22 mouse cellular contexts compared by ENCODE assay signal in the genomic region with DNA sequence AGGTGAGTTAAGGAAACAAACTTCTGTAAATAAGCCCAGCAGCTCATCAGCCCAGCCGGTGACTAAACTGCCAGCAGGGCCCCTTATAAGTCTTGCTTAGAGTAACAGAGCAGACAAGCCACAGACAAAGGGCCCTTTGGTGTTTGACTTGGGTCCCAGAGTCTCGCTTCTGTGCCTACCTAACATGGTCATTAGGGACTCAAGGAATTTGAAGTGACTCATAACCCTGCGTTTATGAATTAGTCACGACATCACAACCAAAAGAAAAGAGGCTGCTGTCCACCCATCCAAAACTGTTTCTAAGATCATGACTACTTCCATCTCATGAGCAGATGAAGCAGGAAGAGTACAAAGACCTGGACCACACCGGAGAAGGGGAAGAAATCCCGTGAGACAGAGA.
"Had no signal": no experiment of that assay in that cellular context is flagged by ENCODE, and none has a peak within 500 bp of the region (broad histone marks: within the 10 kb centered on the region; RNA-seq: fewer than 3 reads in every experiment).

No protein-coding gene starts in this region.

- H3K27me3 ChIP-seq: limb, embryonic 13.5 days; liver, embryonic 12.5 days; liver, embryonic 15.5 days; neural tube, embryonic 12.5 days; neural tube, embryonic 15.5 days had no signal

- H3K4me3 ChIP-seq: limb, embryonic 10.5 days; limb, embryonic 13.5 days; liver, embryonic 12.5 days; liver, embryonic 15.5 days; neural tube, embryonic 12.5 days; neural tube, embryonic 15.5 days had no signal

- H3K36me3 ChIP-seq: limb, embryonic 10.5 days; limb, embryonic 13.5 days; liver, embryonic 12.5 days; liver, embryonic 15.5 days; neural tube, embryonic 12.5 days; neural tube, embryonic 15.5 days had no signal

- H3K9me3 ChIP-seq: limb, embryonic 10.5 days; limb, embryonic 13.5 days; liver, embryonic 12.5 days; liver, embryonic 15.5 days; neural tube, embryonic 12.5 days; neural tube, embryonic 15.5 days had no signal

- H3K4me2 ChIP-seq: limb, embryonic 13.5 days; liver, embryonic 12.5 days; liver, embryonic 15.5 days; midbrain, embryonic 11.5 days; neural tube, embryonic 12.5 days; neural tube, embryonic 15.5 days had no signal

- DNase-seq: kidney, adult 9 months; kidney, postnatal 14 days; kidney, postnatal 4 days; layer of hippocampus, adult 9-11 months; liver; lung, adult 18-20 months; lung, postnatal 10 days; lung, postnatal 4 days; midbrain, embryonic 14.5 days; right cerebral cortex, adult 18-20 months; right cerebral cortex, postnatal 14 days; right cerebral cortex, postnatal 4 days; thymus, adult 2 months; thymus, postnatal 14 days had no signal

- H3K4me1 ChIP-seq: liver, embryonic 15.5 days; neural tube, embryonic 12.5 days; neural tube, embryonic 15.5 days had no signal

- H3K27ac ChIP-seq: limb, embryonic 10.5 days; limb, embryonic 13.5 days; liver, embryonic 12.5 days; liver, embryonic 15.5 days; neural tube, embryonic 12.5 days; neural tube, embryonic 15.5 days; stomach, postnatal 0 days had no signal

- ATAC-seq: liver, embryonic 12.5 days had no signal

- H3K9ac ChIP-seq: limb, embryonic 13.5 days; liver, embryonic 12.5 days; liver, embryonic 15.5 days; neural tube, embryonic 12.5 days; neural tube, embryonic 15.5 days had no signal
